Mouse (Mus musculus) gastrocnemius, adult 8-10 months (tissue): ENCODE results near the gene Ttc6. TPM values are rescaled to one million over a fixed set of nuclear protein-coding genes. Genes with fewer than 3 reads are reported as not detected.

Experiments used
- DNase-seq, 2 experiments: peaks; one replicate each; pipeline ENCODE4 v3.0.0; 2022; ENCODE audit warnings: low spot score in 2 of 2
- total RNA-seq, 4 experiments: library from RNA; stranded (reverse); gene quantifications; 2 replicates each; pipeline ENCODE4 v1.2.4; 2022

The Ttc6 gene
- not detected for total RNA-seq

DNA sequence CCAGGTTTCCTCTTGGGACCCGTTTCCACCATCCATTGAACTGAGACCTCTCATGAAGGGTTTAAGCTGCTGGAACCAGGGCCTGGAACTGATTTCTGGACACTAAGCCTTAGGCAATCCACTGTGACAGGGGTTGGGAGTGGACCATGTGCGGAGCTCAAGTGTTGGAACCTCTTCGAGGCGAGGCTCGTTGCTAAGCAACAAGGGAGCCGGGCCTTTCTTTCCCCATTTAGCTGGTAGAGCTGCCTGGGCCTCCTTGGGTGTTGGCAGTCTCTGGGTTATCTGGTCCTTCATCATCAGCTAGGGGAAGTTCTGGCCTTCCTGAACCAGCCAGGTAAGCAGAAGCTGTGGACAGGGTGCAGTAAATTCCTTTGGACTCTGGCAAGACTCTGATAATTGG lies at the start of gene Ttc6:
TSS of gene Ttc6 (plus strand) at position 205 of the 400 bp plus-strand sequence.
- DNase-seq: no peak

- no peak for DNase-seq
Observed at GRCm38 (mm10) chr12:57514552-57514951, 49.4 kb upstream of the Ttc6 start.

GRCm38 (mm10) chr12:57515702-57516377 lies 48.1 kb upstream of the Ttc6 start:
- DNase-seq: no peak

- DNase-seq: no peak
Observed at GRCm38 (mm10) chr12:57528335-57528734, 35.6 kb upstream of the Ttc6 start.

DNA sequence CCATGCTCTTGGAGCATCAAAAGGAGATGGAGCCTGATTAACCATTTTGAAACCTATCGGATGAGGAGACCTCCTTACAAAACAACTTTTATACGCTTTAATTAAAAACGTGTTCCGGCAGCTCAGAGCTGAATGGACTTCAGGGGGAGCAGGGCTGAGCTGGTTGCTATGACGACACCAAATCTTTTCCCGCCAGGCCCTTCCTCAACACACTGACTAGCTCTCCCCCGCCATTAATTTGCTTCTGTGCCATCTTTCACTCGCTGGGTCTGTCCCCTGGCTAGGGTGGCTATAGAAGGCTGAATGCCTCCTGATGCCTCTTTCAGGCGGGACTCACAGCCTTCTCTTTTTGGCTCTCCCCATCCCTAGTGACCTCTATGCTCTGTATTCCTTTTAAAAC lies 33.4 kb upstream of the Ttc6 start:
- DNase-seq: no peak

GRCm38 (mm10) chr12:57534517-57534878 lies 29.4 kb upstream of the Ttc6 start:
- DNase-seq: no peak

GRCm38 (mm10) chr12:57534879-57535611 lies 28.9 kb upstream of the Ttc6 start:
- DNase-seq: no peak

DNA sequence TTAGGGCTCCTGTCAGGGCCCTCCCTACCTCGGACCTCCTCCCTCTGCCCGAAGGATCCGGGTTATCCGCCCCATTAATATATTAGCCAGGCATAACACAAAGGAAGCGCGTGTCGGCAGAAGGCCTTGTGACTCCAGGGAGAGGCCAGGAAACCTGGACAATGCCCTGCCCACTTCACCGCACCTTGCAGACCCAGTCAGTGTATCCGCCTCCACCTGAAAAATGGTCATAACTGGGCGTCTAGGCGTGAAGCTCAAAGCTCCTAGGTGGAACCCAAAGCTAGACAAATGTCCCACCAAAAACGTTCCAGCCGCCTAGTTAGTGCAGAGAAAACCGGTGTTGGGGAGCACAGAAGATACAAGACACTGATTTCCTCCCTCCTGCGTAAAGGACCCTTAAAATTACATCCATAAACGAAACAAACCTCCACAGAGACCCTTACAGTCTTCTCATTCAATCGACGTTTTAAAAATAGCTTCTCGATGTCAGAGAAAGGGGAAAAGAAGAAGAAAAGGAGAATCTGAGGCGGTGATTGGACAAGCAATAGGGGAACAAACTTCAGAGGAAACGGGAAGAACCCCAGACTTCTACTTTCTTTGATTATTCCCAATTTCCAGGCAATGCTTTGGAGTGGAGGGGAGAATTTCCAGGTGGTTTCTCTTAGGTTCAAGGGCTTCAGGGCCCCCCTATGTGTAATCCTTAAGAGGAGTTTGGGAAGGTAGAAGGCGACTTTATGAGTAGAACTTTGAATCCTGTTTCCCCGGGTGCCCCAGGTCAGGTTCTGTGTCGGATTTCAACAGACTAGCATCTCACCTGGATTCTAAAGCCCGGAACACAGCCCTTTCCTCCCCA lies 27.6 kb upstream of the Ttc6 start:
- DNase-seq: no peak

DNA sequence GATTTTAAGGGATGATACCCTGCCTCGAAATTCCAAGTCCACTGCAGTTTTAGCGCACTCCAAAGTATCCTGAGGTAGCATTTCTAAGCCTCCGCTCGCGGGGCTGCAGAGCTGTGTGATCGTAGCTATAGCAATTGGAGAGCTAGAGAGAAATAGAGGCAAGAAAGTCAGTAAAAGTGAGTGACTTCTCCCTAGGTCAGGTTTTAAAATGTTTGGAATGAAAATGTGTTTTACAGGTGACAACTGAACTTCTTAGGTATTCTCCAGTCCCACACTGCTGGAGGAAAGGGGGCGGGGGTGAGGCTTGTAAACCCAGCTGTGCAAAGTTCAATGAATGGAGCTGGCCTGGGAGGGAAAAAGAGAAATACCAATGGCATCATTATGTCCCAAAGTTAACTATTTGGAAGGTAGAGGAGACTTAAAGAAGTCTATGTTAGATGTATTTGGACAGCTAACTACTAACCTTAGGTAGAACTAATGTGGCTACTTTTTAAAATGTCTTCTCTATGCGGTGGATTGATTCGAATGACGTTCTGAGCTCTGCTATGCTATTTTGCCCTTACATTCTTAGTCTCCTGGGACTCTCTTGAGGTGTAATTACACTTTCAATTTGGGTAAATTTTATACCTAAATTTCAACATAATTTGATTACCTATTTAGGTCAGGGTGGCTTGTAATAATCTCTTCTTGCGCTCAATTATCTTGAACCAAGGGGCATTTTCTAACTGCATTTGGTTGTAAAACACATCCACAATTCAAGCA lies 26.8 kb upstream of the Ttc6 start:
- no peak for DNase-seq

DNA sequence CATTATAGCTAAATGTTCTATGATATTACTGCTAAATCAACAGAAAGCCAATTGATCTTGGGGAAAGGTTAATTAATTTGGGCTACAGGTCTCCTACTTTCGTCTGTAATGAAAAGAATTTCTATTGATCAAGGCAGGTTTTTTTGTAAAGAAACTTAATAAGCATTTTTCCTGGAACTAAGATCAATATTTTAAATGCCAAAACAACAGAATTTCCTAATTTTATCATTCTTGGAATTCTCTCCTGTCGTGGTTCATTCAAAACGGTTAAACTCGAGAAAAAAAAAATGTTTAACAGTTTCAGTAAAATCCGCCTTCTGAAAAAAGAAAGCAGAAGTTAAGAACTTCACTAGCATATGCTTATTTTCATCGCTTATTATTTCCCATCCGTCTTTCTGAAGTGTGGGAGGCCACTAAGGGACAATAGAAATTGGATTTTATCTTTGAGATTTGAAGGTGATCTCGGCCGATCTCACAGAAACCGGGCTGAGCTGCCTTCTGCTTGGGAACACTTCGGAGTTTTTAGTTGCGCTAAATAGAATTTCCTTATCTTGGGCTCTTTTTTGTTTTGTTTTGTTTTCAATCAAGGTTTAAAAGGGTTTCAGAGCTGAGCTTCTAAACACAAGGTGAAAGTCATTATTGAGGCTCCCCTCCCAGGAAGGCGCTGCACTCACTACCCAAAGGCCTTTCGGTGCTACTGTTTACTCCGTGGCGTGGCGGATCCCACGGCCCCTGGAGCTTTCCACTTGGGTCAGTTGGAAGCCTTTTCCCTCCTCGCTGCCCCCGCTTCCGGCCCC lies 25.9 kb upstream of the Ttc6 start:
- no peak for DNase-seq

GRCm38 (mm10) chr12:57538588-57539550 lies 25.0 kb upstream of the Ttc6 start:
- no peak for DNase-seq

DNA sequence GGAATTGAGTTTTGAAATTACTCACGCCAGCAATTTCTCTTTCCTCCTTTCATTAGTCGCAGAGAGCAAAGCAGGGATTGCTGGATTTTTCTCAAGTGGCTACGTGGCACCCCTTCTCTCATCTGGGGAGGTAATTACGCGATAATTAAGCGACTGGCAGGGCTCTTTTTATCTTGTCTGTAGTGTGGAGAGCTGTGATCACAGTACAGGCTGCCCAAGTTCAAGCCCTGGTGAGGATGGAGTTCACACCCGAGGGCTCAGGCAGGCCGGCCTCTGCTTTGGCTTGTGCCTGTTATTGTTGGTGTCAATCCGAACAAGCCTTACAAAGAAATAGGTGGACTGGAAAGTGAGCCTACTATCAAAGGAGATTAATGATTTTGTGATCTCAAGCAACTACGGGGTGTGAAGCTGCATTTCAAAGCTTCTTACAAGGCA lies 24.3 kb upstream of the Ttc6 start:
- DNase-seq: no peak

- no peak for DNase-seq
Observed at GRCm38 (mm10) chr12:57541118-57541517, 22.8 kb upstream of the Ttc6 start.

- no peak for DNase-seq
Observed at GRCm38 (mm10) chr12:57541931-57542745, 21.8 kb upstream of the Ttc6 start.

GRCm38 (mm10) chr12:57542746-57543626 lies 20.9 kb upstream of the Ttc6 start:
- no peak for DNase-seq

- DNase-seq: no peak
Observed at GRCm38 (mm10) chr12:57543627-57543991, 20.3 kb upstream of the Ttc6 start.

- no peak for DNase-seq
Observed at GRCm38 (mm10) chr12:57544641-57545370, 19.1 kb upstream of the Ttc6 start.
